Mouse (Mus musculus) frontal cortex, postnatal 10 days (tissue): ENCODE results near the gene Anxa5.
A peak's percentile ranks its signal among the peaks of the same experiment; 100 is the strongest.

Experiments
- DNase-seq, 2 experiments: peaks; one replicate each; pipeline ENCODE4 v3.0.0; 2022; ENCODE audit warnings: low spot score in 2 of 2, mixed read lengths in 1 of 2

Gene Anxa5

GRCm38 (mm10) chr3:36488899-36489589 is 13.3 kb upstream of the Anxa5 start:
- no peak for DNase-seq

- DNase-seq: no peak
Observed at GRCm38 (mm10) chr3:36488367-36488766, 12.7 kb upstream of the Anxa5 start.

DNA sequence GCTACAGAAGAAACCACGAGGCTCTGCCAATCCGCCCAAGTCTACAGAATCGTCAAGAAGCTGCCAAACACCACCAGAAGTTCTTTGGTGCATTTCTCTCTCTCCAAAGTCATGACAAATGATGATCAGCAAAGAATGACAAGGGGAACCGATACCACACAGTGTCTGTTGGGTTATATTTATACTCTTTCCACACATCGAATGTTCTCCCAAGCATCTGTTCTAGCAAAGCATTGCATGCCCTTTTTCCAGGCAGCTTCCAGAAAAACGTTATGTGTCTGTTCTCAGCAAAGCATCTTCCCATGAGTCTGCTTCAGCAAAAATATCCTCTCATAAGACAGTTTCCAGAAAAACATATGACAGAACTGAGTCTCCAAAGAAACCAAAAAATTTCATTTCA is 11.2 kb upstream of the Anxa5 start:
- no peak for DNase-seq

- DNase-seq: no peak
Observed at GRCm38 (mm10) chr3:36486176-36486575, 10.5 kb upstream of the Anxa5 start.

GRCm38 (mm10) chr3:36484292-36484691 is 8.6 kb upstream of the Anxa5 start:
- no peak for DNase-seq

- DNase-seq: no peak
Observed at GRCm38 (mm10) chr3:36482940-36483339, 7.2 kb upstream of the Anxa5 start.

- DNase-seq: peak; percentile 19 to 22
Observed at GRCm38 (mm10) chr3:36481776-36482193, 6.1 kb upstream of the Anxa5 start.

GRCm38 (mm10) chr3:36480486-36480885 is 4.8 kb upstream of the Anxa5 start:
- DNase-seq: no peak

DNA sequence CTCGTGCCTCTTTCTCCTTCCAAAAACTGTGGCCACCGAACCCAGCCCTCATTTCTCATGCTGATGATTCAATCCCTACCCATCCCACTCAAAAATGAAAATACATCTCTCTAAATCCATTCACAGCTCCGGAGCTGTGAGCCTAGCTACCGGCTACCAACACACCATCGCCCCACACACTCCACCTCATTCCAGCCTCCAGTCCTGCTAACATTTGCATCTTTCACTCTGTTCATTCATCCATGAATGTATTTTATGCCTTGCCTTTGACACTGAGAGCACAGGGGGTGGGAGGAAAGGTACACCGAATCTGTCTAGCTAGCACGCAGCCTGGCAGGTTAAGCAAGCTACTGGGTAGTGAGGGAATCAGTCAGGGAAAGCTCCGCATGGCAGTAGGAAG is 3.1 kb upstream of the Anxa5 start:
- DNase-seq: no peak

DNA sequence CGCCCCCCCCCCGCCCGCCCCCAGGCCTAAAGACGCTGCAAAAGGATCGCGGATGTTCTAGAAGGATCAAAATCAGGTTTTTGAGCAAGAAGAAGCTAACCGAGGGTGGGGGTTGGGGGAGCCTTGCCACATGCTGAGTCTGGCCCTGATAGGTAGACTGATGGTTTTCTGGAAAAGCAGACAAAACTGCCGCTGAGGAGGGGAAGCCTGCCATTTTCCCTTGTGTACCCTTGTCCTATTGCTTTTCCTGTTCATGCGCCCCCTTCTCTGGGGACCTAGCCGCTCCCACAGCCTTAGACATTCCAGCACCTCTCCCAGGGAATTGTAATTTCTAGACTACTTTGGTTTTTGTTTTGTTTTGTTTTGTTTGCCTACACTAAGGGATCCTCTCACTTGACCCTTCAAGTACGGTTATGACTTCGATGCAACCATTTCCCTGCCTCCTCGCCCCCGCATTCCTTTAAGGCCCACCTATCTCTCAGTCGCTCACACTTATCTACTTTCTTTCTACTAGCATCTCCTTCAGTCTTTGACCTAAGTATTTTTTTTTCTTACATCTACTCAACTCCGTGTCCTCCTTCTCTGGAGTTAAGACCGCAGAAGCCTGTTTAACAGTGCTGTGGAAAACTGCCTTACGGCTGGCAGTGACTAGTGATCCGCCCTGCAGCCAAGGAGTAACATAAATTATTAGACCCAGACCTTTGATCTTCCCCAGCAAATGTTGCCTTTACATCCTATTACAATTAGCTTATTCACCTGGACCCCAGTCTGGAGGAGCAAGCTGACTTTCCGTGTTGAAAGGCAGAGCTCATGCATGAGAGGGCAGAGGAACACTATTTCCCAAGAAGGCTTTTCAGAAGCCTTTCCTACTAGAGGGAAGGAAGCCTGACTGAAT is 814 bp upstream of the Anxa5 start:
- DNase-seq: no peak

DNA sequence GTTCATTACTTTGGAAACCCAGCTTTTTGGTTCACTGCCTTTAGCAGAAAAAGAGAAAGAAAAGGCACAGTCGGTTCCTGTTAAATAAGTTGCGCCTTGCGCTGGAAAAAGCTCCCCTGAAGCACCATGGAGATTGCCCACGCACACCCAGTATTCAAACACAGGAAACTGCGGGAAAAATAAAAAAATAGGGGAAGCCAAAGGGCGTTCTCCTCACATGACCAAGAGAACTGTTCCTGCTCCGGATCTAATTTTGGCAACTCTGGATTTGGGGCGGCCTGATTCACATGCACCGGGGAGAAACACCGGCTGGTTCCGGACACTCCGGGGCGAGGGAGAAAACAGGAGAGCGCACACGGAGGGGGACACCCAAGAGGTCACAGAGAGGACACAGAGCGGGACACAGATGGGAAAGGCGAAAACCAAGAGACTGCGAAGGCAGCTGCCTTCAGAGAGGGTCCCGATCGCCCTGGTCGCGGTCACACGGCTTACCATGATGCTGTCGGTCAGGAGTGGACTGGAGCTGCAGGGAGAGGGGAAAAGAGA is 683 bp downstream of the Anxa5 start:
- DNase-seq: peak; percentile 25 to 27

- DNase-seq: no peak
Observed at GRCm38 (mm10) chr3:36474421-36474820, 1.3 kb downstream of the Anxa5 start.

- DNase-seq: no peak
Observed at GRCm38 (mm10) chr3:36473222-36473621, 2.5 kb downstream of the Anxa5 start.

DNA sequence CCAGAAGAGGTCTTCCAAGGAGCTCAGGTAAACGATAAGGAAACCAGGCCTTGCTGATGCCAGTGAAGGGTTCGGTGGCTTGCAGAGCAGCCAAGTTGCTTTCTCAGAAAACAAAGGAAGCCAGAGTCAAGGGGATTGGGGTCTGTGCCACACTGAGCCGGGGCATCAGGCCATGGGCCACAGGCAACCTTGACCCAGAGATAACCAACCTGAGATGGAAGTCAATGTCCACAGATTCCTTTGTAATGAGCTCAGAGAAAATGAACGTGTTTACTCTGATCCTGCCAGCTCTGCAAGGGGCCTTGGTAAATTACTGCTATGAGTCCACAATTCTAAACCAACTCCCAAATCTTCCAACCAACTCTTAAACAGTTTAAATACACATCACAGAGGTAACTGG is 3.8 kb downstream of the Anxa5 start:
- DNase-seq: no peak

DNA sequence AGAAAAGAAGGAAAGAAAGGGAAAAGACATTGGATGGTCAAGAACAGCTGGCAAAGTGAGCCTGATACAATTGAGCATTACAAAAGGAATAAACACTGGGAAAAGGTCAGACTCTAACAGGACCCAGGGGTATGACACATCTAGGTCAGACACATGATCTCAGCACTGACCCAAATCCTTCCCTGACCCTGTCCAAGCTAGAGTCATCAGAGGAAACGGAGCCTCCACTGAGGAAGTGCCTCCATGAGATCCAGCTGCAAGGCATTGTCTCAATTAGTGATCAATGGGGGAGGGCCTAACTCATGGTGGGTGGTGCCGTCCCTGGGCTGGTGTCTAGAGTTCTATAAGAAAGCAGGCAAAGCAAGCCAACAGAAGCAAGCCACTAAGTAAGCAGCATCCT is 6.8 kb downstream of the Anxa5 start:
- DNase-seq: no peak

DNA sequence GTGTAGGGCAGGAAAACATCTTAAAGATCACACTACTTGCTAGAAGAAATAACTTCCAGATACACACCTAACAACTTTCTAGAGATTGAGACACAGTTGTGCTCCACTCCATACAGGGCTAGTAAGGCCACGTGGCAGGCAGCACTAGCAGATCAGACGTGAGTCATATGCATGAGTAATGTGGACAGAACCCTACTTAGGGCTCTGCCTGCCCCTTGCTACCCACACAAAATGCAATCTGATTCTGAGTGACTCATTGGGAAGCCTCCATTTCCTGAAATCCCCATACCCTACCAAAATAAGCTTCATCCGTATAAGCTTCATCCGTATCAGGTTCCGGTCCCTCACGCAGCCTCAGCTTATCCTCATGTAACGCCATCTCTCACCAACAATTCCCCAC is 8.1 kb downstream of the Anxa5 start:
- DNase-seq: no peak

- no peak for DNase-seq
Observed at GRCm38 (mm10) chr3:36465538-36465937, 10.2 kb downstream of the Anxa5 start.

DNA sequence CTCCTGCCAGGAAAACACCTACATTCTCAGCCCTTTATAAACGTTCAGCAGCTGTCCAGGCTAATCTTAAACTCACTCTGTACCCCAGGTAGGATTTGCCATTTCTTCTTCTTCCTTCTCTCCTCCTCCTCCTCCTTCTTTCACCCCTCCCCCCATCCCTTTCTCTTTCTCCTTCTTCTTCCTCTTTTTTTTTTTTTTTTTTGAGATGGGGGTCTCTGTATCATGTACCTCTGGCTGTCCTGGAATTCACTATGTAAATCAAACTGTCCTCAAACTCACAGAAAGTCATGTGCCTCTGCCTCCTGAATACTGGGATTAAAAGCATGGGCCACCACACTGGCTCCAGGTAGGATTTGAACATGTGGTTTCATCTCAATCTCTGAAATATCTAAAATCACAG is 13.3 kb downstream of the Anxa5 start:
- DNase-seq: no peak

DNA sequence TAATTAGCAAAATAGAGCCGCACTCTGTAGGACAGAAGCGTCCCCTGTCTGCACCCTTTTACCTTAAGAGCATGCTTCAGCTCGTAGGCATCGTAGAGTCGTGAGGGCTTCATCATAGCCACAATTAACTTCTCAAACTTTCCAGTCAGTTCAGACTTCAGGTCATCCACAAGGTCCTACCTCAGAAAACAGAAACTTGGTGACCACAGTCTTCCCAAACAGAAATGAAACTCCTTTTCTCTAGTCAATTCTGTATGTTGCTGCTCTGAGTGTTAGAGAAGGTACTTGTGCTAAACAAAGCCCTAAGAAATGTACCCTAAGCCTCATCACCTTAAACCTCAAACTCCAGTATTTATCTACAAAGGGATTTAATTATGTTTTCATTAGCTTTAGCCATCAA is 13.9 kb downstream of the Anxa5 start:
- DNase-seq: no peak

DNA sequence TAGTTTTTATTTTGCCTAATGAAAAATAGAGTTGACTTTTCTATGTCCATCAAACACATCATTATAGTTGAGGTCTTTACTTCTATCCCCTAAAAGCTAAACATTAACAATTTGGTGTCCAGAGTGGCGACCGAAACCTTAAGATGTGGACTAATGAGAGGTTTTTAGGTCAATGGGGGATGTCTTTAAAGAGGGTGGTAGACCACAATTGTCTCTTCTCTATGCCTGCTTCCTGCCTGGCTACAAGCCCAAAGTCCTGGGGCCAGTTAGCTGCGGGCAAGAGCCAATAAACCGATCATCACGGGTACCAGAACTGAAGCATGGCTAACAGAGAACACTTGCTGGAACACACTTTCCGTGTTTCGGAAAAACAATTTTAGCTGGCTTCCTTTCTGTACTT is 15.0 kb downstream of the Anxa5 start:
- no peak for DNase-seq

DNA sequence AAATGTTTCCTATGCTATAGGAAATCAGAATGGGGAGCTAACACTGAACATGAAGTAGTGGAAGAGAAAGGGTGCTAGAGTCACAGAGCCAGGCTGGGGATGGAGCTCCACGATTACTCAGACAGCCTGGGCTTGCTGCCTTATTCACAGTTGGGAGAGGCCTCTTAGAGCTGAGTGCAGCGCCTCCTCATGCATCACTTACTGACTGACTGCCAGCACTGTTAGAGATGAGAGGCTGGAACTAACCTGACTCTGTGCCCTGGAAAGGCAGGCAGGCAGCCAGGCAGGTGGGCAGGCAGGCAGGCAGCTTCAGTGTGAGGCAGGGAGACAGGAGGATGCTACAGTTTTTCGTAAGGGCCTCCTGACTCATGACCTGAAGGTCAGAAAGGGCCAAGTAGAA is 20.1 kb downstream of the Anxa5 start:
- DNase-seq: no peak

- DNase-seq: no peak
Observed at GRCm38 (mm10) chr3:36455124-36455523, 20.6 kb downstream of the Anxa5 start.

DNA sequence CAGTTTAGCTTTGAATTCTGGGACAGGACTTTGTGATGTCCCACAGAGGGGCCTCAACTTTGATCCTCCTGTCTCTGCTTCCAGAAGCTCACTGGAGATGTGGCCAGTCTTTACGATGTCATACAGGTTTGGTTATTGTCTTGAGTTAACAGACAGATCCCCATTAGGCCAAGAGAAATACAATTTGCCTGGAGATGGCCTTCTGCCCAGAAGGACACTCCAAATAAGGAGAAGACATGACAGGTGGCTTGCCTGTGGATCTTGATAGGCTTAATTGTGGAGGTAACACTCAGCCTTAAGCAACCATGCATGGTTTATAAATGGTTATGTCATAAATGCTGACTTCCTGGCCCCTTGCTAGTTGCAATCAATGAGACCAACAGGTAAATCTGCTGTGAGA is 23.2 kb downstream of the Anxa5 start:
- DNase-seq: no peak
